Comparison of ENCODE assay signal across 19 mouse cellular contexts in the genomic region with DNA sequence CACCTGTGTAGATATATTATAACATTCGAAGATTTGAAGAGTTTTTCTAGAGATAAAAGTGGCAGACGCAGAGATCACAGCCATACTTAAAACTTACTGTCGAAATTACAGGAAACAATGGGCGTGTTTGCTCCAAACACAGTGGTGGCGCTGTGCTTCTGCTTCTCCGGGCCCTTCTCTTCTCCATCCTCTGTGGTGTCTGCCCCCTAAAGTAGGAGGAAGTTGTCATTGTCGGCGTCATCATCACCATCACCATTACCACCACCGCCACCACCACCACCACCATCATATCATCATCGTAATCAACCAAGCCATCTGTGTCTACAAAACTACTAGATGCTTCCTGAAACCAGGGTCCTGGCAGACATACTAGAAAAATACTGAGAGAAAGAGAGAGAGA.
DNase-seq lines count a peak whose midpoint lies in the region; ATAC-seq lines count a peak whose summit lies in the region.
"Had no signal": no experiment of that assay in that cellular context is flagged by ENCODE, and none has a peak within 500 bp of the region (broad histone marks: within the 10 kb centered on the region; RNA-seq: fewer than 3 reads in every experiment).

No protein-coding gene starts in this region.

- H3K4me1 ChIP-seq in midbrain, embryonic 13.5 days (replicated peaks) = no peaks in the 10 kb centered on the region
- H3K4me1 ChIP-seq: embryonic facial prominence, embryonic 12.5 days; forebrain, embryonic 13.5 days; forebrain, embryonic 15.5 days had no signal

- no peak overlapping the region for H3K4me2 ChIP-seq in midbrain, embryonic 13.5 days (replicated peaks)
- H3K4me2 ChIP-seq: embryonic facial prominence, embryonic 12.5 days; forebrain, embryonic 13.5 days; forebrain, embryonic 15.5 days had no signal

- no peak overlapping the region for H3K9ac ChIP-seq in midbrain, embryonic 13.5 days (replicated peaks)
- H3K9ac ChIP-seq: embryonic facial prominence, embryonic 12.5 days; forebrain, embryonic 13.5 days; forebrain, embryonic 15.5 days; forebrain, postnatal 0 days had no signal

- no peaks in the 10 kb centered on the region for H3K9me3 ChIP-seq in midbrain, embryonic 13.5 days
- H3K9me3 ChIP-seq: embryonic facial prominence, embryonic 10.5 days; embryonic facial prominence, embryonic 12.5 days; forebrain, embryonic 13.5 days; forebrain, embryonic 15.5 days had no signal

- H3K27ac ChIP-seq in midbrain, embryonic 13.5 days = no peak overlapping the region
- H3K27ac ChIP-seq: embryonic facial prominence, embryonic 10.5 days; embryonic facial prominence, embryonic 12.5 days; forebrain, embryonic 13.5 days; forebrain, embryonic 15.5 days had no signal

- peak; percentile 70 for DNase-seq in 416B (ENCODE audit: low read depth)
- DNase-seq in frontal cortex, postnatal 14 days (ENCODE audit: low spot score in 2 of 2) = no peak
- DNase-seq: adrenal gland, adult 2 months; adrenal gland, postnatal 10 days; adrenal gland, postnatal 25 days; cerebellum, adult 11 months; cerebellum, adult 18-20 months; cerebellum, adult 8-10 months; cerebellum, adult 9-11 months; cerebellum, postnatal 14 days; cerebellum, postnatal 36 days; forebrain, postnatal 0 days had no signal

- WGBS in midbrain, embryonic 13.5 days = 89% methylated on average over 10 of the region's 10 CpGs

- no peak overlapping the region for H3K4me3 ChIP-seq in midbrain, embryonic 13.5 days (replicated peaks)
- H3K4me3 ChIP-seq: embryonic facial prominence, embryonic 10.5 days; embryonic facial prominence, embryonic 12.5 days; forebrain, embryonic 13.5 days; forebrain, embryonic 15.5 days had no signal

- peak; percentile 61 for ATAC-seq in granulocyte monocyte progenitor cell, adult 5-6 weeks (replicated peaks; ENCODE audit: poor library complexity, severe bottlenecking)
- ATAC-seq in megakaryocyte progenitor cell, adult 5-6 weeks (replicated peaks; ENCODE audit: poor library complexity) = peak; percentile 60
- no peak for ATAC-seq in midbrain, embryonic 13.5 days
- ATAC-seq: forebrain, embryonic 13.5 days; forebrain, embryonic 15.5 days; forebrain, postnatal 0 days had no signal

- H3K27me3 ChIP-seq in midbrain, embryonic 13.5 days = no peaks in the 10 kb centered on the region
- H3K27me3 ChIP-seq: embryonic facial prominence, embryonic 12.5 days; forebrain, embryonic 13.5 days; forebrain, embryonic 15.5 days had no signal

- H3K36me3 ChIP-seq in midbrain, embryonic 13.5 days = no peaks in the 10 kb centered on the region
- H3K36me3 ChIP-seq: embryonic facial prominence, embryonic 10.5 days; embryonic facial prominence, embryonic 12.5 days; forebrain, embryonic 15.5 days had no signal
